Mouse (Mus musculus) limb, embryonic 12.5 days (tissue): ENCODE measurements around the gene Scnn1a. TPM values are rescaled to one million over a fixed set of nuclear protein-coding genes. Genes with fewer than 3 reads are reported as not detected.

Source experiments
- ATAC-seq: fragments of 200-750 bp; cut with Nextera tagmentation; 2 replicates; pipeline ENCODE4 v1.8.0; 2017; ENCODE audit warnings: low read depth, moderate TSS enrichment; ENCODE audit not compliant: insufficient number of reproducible peaks, insufficient read depth, low FRiP score, low TSS enrichment
- H3K27ac ChIP-seq: fragments of 300-500 bp; sonication (generic); 2 replicates; pipeline ENCODE4 v1.5.1; 2016; ENCODE audit warnings: mild to moderate bottlenecking, moderate library complexity
- H3K27me3 ChIP-seq: fragments of 300-500 bp; sonication (generic); 2 replicates; pipeline ENCODE4 v1.6.1; 2016; ENCODE audit warnings: mild to moderate bottlenecking, moderate library complexity
- H3K36me3 ChIP-seq: fragments of 300-500 bp; sonication (generic); 2 replicates; pipeline ENCODE4 v1.6.1; 2016; ENCODE audit warnings: mild to moderate bottlenecking, moderate library complexity
- H3K4me1 ChIP-seq: fragments of 300-500 bp; sonication (generic); replicated peaks from 2 replicates; pipeline ENCODE4 v1.6.1; 2016
- H3K4me2 ChIP-seq: fragments of 300-500 bp; sonication (generic); 2 replicates; pipeline ENCODE4 v1.6.1; 2016; ENCODE audit warnings: mild to moderate bottlenecking, moderate library complexity
- H3K4me3 ChIP-seq: fragments of 300-500 bp; sonication (generic); replicated peaks from 2 replicates; pipeline ENCODE4 v1.5.1; 2016; ENCODE audit warnings: mild to moderate bottlenecking
- H3K9ac ChIP-seq: fragments of 300-500 bp; sonication (generic); replicated peaks from 2 replicates; pipeline ENCODE4 v1.6.1; 2016; ENCODE audit warnings: mild to moderate bottlenecking, moderate library complexity
- H3K9me3 ChIP-seq: fragments of 300-500 bp; sonication (generic); 2 replicates; pipeline ENCODE4 v1.6.1; 2016; ENCODE audit warnings: mild to moderate bottlenecking, moderate library complexity
- WGBS: fragments of 180-500 bp; shearing (Covaris S2); methylation state at CpG from one replicate; pipeline ENCODE4 v1.1.7; 2016; 5-methylcytosine and 5-hydroxymethylcytosine counted together
- polyA plus RNA-seq: library from polyadenylated mRNA; unstranded; fragments of >200 nt; fragmentation: Nextera tagmentation; extraction: Ambion mirVana; gene quantifications from 2 replicates; pipeline ENCODE4 v1.2.1, GENCODE M21; 2016

Gene Scnn1a
- polyA plus RNA-seq, 1 experiment from 2014 or later: 1.0 TPM

DNA sequence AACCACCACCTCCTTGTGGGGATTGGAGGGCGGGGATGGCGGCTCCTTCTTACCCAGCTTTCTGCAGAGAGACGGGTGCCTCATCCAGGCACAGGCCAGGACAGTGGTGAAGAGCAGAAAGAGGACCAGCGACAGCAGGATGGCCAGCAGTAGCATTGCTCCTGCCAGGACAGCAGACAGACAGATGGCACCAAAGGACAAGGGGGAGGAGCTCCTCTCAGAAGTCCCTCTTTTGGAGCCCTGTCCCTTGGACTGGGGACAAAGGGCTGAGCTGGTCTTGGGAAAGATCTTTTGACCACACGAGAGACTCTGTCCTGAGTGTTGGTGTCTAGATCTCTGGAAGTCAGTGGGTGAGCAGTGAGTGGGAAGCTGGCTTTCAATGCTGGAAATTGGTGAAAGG, 11.1 kb upstream of the Scnn1a start:
- Histone ChIP-seq H3K9ac (no peak overlapping the region), H3K36me3 (peaks cover 41% of the 10 kb centered on the region), H3K27me3 (no peaks in the 10 kb centered on the region), H3K4me2 (peak overlapping the region; percentile 8; the same call in 1 of the 2 replicates), H3K4me1 (peaks cover 45% of the 10 kb centered on the region), H3K27ac (no peak overlapping the region), H3K9me3 (no peaks in the 10 kb centered on the region), H3K4me3 (no peak overlapping the region)
- ATAC-seq: no peak
- 37% methylated on average over 5 of the region's 5 CpGs for WGBS

GRCm38 (mm10) chr6:125312171-125312570, 8.3 kb upstream of the Scnn1a start:
- Histone ChIP-seq H3K9me3 (no peaks in the 10 kb centered on the region), H3K27me3 (no peaks in the 10 kb centered on the region), H3K9ac (no peak overlapping the region), H3K36me3 (peaks cover 28% of the 10 kb centered on the region), H3K4me1 (peaks cover 50% of the 10 kb centered on the region), H3K4me3 (peak overlapping the region; percentile 53; the same call in 1 of the 2 replicates), H3K4me2 (peak overlapping the region; percentile 78), H3K27ac (no peak overlapping the region)
- ATAC-seq: no peak
- WGBS: 80% methylated on average over 9 of the region's 9 CpGs

DNA sequence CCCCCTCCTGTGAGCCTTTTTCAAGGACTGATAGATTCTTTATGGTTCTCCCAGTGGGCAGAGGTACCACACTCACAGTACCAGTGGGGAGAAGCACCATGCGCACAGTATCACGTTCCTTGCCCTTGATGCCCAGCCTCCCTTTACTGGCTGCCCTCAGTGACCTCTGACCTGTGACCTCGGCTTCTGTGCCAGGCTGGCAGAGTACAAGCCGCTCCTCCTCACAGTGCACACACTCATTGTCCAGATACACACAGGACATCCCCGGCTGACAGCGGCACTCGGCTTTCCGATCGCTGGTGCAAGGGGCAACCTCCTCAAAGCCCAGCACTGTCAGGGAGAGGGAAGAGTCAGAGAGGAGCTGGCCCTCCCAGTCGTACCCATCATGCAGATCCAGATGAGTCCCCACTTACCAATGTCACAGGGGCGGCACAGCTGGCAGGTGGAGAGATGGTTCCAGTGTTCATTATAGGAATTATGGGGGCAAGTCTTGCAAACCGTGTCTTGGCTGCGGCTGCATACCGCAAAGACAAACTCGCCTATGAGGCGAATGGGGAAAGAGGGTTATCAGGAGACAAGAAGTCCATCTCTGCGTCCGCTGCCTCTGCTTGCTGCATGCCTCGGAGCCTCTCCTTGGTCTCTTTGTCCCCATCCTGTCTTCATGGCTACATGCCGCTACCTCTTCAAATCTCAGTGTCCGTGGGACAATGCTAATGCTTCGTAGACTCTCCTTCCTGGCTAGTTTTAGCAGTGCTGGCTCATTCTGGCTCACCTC, 7.7 kb upstream of the Scnn1a start:
- peak overlapping the region; percentile 78 for H3K4me2 ChIP-seq
- ATAC-seq: no peak
- 70% methylated on average over 22 of the region's 22 CpGs for WGBS
- H3K9me3 ChIP-seq: no peaks in the 10 kb centered on the region
- H3K4me1 ChIP-seq: peaks cover 50% of the 10 kb centered on the region
- H3K36me3 ChIP-seq: peaks cover 24% of the 10 kb centered on the region
- H3K9ac ChIP-seq: peak overlapping the region; percentile 89
- peak overlapping the region; percentile 53 for H3K4me3 ChIP-seq
- peak overlapping the region; percentile 83 for H3K27ac ChIP-seq
- no peaks in the 10 kb centered on the region for H3K27me3 ChIP-seq

- Histone ChIP-seq H3K9me3 (no peaks in the 10 kb centered on the region), H3K9ac (peak within 1 kb of the TSS; percentile 89), H3K4me3 (peak within 1 kb of the TSS; percentile 53), H3K27ac (peak within 1 kb of the TSS; percentile 83), H3K4me2 (peak within 1 kb of the TSS; percentile 78), H3K36me3 (peaks cover 17% of the 10 kb centered on the region), H3K4me1 (peaks cover 49% of the 10 kb centered on the region), H3K27me3 (0 out of 2 replicates have a peak, but pooled peaks cover 2% of the 10 kb centered on the region)
- ATAC-seq: peak; percentile 58
- under 1% methylated on average over 36 of the region's 46 CpGs for WGBS
Observed at GRCm38 (mm10) chr6:125313546-125314230, 6.8 kb upstream of the Scnn1a start, which contains the start of gene Ltbr. Ltbr (minus strand) TSS chr6:125313885.

DNA sequence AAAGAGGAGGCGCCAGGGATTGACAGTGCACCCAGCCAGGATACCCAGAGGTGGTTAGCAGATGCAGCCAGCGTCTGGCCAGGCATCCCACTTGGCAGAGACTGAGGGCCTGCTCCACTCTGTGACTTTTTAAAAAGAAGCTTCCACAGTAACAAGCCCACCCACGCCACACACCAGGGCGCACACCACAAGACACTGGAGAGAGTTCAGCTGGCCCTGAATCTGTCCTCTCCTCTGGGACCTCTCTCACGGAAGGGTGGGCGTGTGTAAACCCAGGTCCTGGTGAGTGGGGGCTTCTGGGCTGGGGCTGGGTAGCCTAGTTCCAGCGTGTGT, 6.3 kb upstream of the Scnn1a start:
- peak; percentile 32 for ATAC-seq
- Histone ChIP-seq H3K9me3 (no peaks in the 10 kb centered on the region), H3K4me3 (peak overlapping the region; percentile 53), H3K4me1 (peaks cover 44% of the 10 kb centered on the region), H3K27ac (peak overlapping the region; percentile 83), H3K36me3 (0 out of 2 replicates have a peak, but pooled peaks cover 13% of the 10 kb centered on the region), H3K9ac (peak overlapping the region; percentile 89), H3K4me2 (peak overlapping the region; percentile 78), H3K27me3 (peaks cover 7% of the 10 kb centered on the region; the same call in 1 of the 2 replicates)
- 51% methylated on average over 7 of the region's 7 CpGs for WGBS

- Histone ChIP-seq H3K27ac (peak overlapping the region; percentile 83; the same call in 1 of the 2 replicates), H3K4me3 (no peak overlapping the region), H3K9me3 (no peaks in the 10 kb centered on the region), H3K4me1 (peaks cover 39% of the 10 kb centered on the region), H3K9ac (no peak overlapping the region), H3K4me2 (peak overlapping the region; percentile 78; the same call in 1 of the 2 replicates), H3K36me3 (0 out of 2 replicates have a peak, but pooled peaks cover 12% of the 10 kb centered on the region), H3K27me3 (peaks cover 13% of the 10 kb centered on the region)
- 62% methylated on average over 6 of the region's 6 CpGs for WGBS
- no peak for ATAC-seq
Observed at GRCm38 (mm10) chr6:125314746-125315145, 5.7 kb upstream of the Scnn1a start.

- WGBS: 74% methylated on average over 7 of the region's 7 CpGs
- H3K4me1 ChIP-seq: peaks cover 34% of the 10 kb centered on the region
- H3K27me3 ChIP-seq: peaks cover 36% of the 10 kb centered on the region
- no peak overlapping the region for H3K4me3 ChIP-seq
- no peaks in the 10 kb centered on the region for H3K36me3 ChIP-seq
- ATAC-seq: no peak
- no peak overlapping the region for H3K4me2 ChIP-seq
- no peak overlapping the region for H3K9ac ChIP-seq
- H3K9me3 ChIP-seq: no peaks in the 10 kb centered on the region
- no peak overlapping the region for H3K27ac ChIP-seq
Observed at GRCm38 (mm10) chr6:125317077-125317476, 3.4 kb upstream of the Scnn1a start.

GRCm38 (mm10) chr6:125318981-125319918, 1.2 kb upstream of the Scnn1a start:
- Histone ChIP-seq H3K27me3 (peaks cover 54% of the 10 kb centered on the region), H3K9ac (no peak overlapping the region), H3K4me2 (no peak overlapping the region), H3K27ac (no peak overlapping the region), H3K4me1 (peaks cover 13% of the 10 kb centered on the region), H3K4me3 (no peak overlapping the region), H3K9me3 (no peaks in the 10 kb centered on the region), H3K36me3 (no peaks in the 10 kb centered on the region)
- WGBS: 66% methylated on average over 15 of the region's 15 CpGs
- ATAC-seq: no peak

DNA sequence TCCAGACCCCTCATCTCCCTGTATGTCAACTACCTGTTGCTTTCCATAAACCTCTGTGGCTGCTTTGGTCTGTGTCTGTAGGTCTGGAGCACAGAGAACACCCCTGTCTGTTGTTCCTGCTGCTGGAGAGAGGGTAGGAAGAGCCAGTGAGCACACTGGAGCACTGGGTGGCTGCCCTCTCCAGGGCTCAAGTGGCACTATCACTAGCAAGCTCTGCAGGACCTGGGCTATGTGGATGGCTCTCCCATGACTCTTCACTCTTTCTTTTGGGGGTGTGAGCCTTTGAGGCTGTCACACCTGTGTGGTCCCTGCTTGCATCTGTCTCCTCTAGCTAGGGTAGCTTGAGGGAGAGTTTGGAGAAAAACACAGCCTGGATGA, 551 bp upstream of the Scnn1a start:
- Histone ChIP-seq H3K27me3 (peaks cover 55% of the 10 kb centered on the region), H3K4me2 (no peak overlapping the region), H3K9me3 (no peaks in the 10 kb centered on the region), H3K36me3 (no peaks in the 10 kb centered on the region), H3K27ac (no peak overlapping the region), H3K4me3 (no peak overlapping the region), H3K9ac (0 out of 2 replicates have a peak overlapping the region, but pooled peaks have one; percentile 8), H3K4me1 (peaks cover 7% of the 10 kb centered on the region)
- ATAC-seq: no peak

- H3K27ac ChIP-seq: no peak overlapping the region
- 5% methylated on average over 26 of the region's 26 CpGs for WGBS
- no peak for ATAC-seq
- no peak overlapping the region for H3K9ac ChIP-seq
- no peak overlapping the region for H3K4me2 ChIP-seq
- no peaks in the 10 kb centered on the region for H3K36me3 ChIP-seq
- H3K9me3 ChIP-seq: no peaks in the 10 kb centered on the region
- peaks cover 6% of the 10 kb centered on the region; the same call in 1 of the 2 replicates for H3K4me1 ChIP-seq
- H3K27me3 ChIP-seq: peaks cover 55% of the 10 kb centered on the region
- no peak overlapping the region for H3K4me3 ChIP-seq
Observed at GRCm38 (mm10) chr6:125321114-125321855, 826 bp downstream of the Scnn1a start.
